Mouse (Mus musculus) neural tube, embryonic 12.5 days (tissue): ENCODE results near the gene H6pd. TPM values are rescaled to one million over a fixed set of nuclear protein-coding genes. Genes with fewer than 3 reads are reported as not detected.

Experiments used
- ATAC-seq: fragments of 200-750 bp; cut with Nextera tagmentation; 2 replicates; pipeline ENCODE4 v1.8.0; 2017; ENCODE audit warnings: low read depth, mild to moderate bottlenecking, moderate TSS enrichment, moderate library complexity; ENCODE audit not compliant: low FRiP score
- H3K27ac ChIP-seq: fragments of 300-500 bp; sonication (generic); 2 replicates; pipeline ENCODE4 v1.5.1; 2016
- H3K27me3 ChIP-seq: fragments of 300-500 bp; sonication (generic); replicated peaks from 2 replicates; pipeline ENCODE4 v1.6.1; 2016; ENCODE audit warnings: mild to moderate bottlenecking
- H3K36me3 ChIP-seq: fragments of 300-500 bp; sonication (generic); 2 replicates; pipeline ENCODE4 v1.6.1; 2016; ENCODE audit warnings: mild to moderate bottlenecking
- H3K4me1 ChIP-seq: fragments of 300-500 bp; sonication (generic); 2 replicates; pipeline ENCODE4 v1.6.1; 2016
- H3K4me2 ChIP-seq: fragments of 300-500 bp; sonication (generic); replicated peaks from 2 replicates; pipeline ENCODE4 v1.6.1; 2016; ENCODE audit warnings: mild to moderate bottlenecking
- H3K4me3 ChIP-seq: fragments of 300-500 bp; sonication (generic); 2 replicates; pipeline ENCODE4 v1.5.1; 2016
- H3K9ac ChIP-seq: fragments of 300-500 bp; sonication (generic); 2 replicates; pipeline ENCODE4 v1.6.1; 2016; ENCODE audit warnings: mild to moderate bottlenecking
- H3K9me3 ChIP-seq: fragments of 300-500 bp; sonication (generic); 2 replicates; pipeline ENCODE4 v1.6.1; 2016; ENCODE audit warnings: mild to moderate bottlenecking
- WGBS: fragments of 180-500 bp; shearing (Covaris S2); methylation state at CpG from one replicate; pipeline ENCODE4 v1.1.7; 2016; 5-methylcytosine and 5-hydroxymethylcytosine counted together
- polyA plus RNA-seq: library from polyadenylated mRNA; unstranded; fragments of >200 nt; fragmentation: Nextera tagmentation; extraction: Ambion mirVana; gene quantifications from 2 replicates; pipeline ENCODE4 v1.2.1, GENCODE M21; 2016

Gene H6pd
- polyA plus RNA-seq, 1 experiment from 2014 or later = 4.0 TPM

GRCm38 (mm10) chr4:149964285-149964684, 44.5 kb downstream of the H6pd start:
- Histone ChIP-seq H3K9ac (no peak overlapping the region), H3K4me2 (no peak overlapping the region), H3K27me3 (no peaks in the 10 kb centered on the region), H3K4me3 (no peak overlapping the region), H3K27ac (no peak overlapping the region), H3K9me3 (no peaks in the 10 kb centered on the region), H3K36me3 (no peaks in the 10 kb centered on the region), H3K4me1 (no peaks in the 10 kb centered on the region)
- ATAC-seq = no peak
- WGBS = 81% methylated on average over 8 of the region's 8 CpGs

- Histone ChIP-seq H3K36me3 (no peaks in the 10 kb centered on the region), H3K9ac (no peak overlapping the region), H3K9me3 (no peaks in the 10 kb centered on the region), H3K4me2 (no peak overlapping the region), H3K27ac (no peak overlapping the region), H3K27me3 (peaks cover 15% of the 10 kb centered on the region), H3K4me3 (no peak overlapping the region), H3K4me1 (no peaks in the 10 kb centered on the region)
- ATAC-seq = no peak
- WGBS = 92% methylated on average over 7 of the region's 7 CpGs
These were observed 48.4 kb downstream of the H6pd start for GRCm38 (mm10) chr4:149960391-149960790.

GRCm38 (mm10) chr4:149959816-149960215, 49.0 kb downstream of the H6pd start:
- H3K27me3 ChIP-seq = peaks cover 15% of the 10 kb centered on the region
- H3K9me3 ChIP-seq = no peaks in the 10 kb centered on the region
- no peaks in the 10 kb centered on the region for H3K36me3 ChIP-seq
- 59% methylated on average over 10 of the region's 10 CpGs for WGBS
- no peak for ATAC-seq
- no peak overlapping the region for H3K27ac ChIP-seq
- H3K9ac ChIP-seq = no peak overlapping the region
- no peak overlapping the region for H3K4me2 ChIP-seq
- no peak overlapping the region for H3K4me3 ChIP-seq
- H3K4me1 ChIP-seq = no peaks in the 10 kb centered on the region

DNA sequence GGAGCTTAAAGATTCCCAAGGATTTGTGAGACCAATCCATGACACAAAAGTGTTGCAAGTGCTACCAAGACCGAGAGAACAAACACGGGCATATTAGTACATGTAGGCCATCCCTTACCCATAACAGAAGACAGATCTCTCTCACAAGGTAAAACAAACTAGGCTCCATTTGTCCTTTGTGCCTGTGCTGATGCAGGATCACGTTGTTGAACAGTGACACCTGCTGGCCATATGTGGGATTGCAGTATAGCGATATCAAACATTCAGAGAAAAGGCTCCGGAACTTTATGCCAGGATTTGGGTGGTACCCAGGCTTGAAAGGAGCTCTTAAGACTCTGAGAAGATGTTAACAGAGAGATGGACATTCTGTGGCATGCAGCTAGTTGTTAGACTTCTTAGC, 50.3 kb downstream of the H6pd start:
- Histone ChIP-seq H3K4me3 (no peak overlapping the region), H3K27me3 (peaks cover 15% of the 10 kb centered on the region), H3K9me3 (no peaks in the 10 kb centered on the region), H3K36me3 (no peaks in the 10 kb centered on the region), H3K27ac (no peak overlapping the region), H3K4me1 (peaks cover 8% of the 10 kb centered on the region), H3K9ac (no peak overlapping the region), H3K4me2 (no peak overlapping the region)
- 7% methylated on average over 5 of the region's 5 CpGs for WGBS
- no peak for ATAC-seq

- H3K9ac ChIP-seq = no peak overlapping the region
- H3K4me1 ChIP-seq = peaks cover 24% of the 10 kb centered on the region
- H3K4me3 ChIP-seq = no peak overlapping the region
- no peaks in the 10 kb centered on the region for H3K9me3 ChIP-seq
- no peaks in the 10 kb centered on the region for H3K36me3 ChIP-seq
- ATAC-seq = no peak
- peaks cover 15% of the 10 kb centered on the region for H3K27me3 ChIP-seq
- H3K27ac ChIP-seq = no peak overlapping the region
- 47% methylated on average over 13 of the region's 13 CpGs for WGBS
- H3K4me2 ChIP-seq = no peak overlapping the region
These were observed 52.8 kb downstream of the H6pd start for GRCm38 (mm10) chr4:149956048-149956447.

GRCm38 (mm10) chr4:149955631-149956030, 53.2 kb downstream of the H6pd start:
- Histone ChIP-seq H3K27ac (no peak overlapping the region), H3K4me3 (no peak overlapping the region), H3K4me1 (peaks cover 24% of the 10 kb centered on the region), H3K27me3 (peaks cover 15% of the 10 kb centered on the region), H3K9me3 (no peaks in the 10 kb centered on the region), H3K4me2 (peak overlapping the region; percentile 98), H3K9ac (no peak overlapping the region; the same call in 1 of the 2 replicates), H3K36me3 (no peaks in the 10 kb centered on the region)
- no peak for ATAC-seq
- WGBS = 16% methylated on average over 15 of the region's 15 CpGs

DNA sequence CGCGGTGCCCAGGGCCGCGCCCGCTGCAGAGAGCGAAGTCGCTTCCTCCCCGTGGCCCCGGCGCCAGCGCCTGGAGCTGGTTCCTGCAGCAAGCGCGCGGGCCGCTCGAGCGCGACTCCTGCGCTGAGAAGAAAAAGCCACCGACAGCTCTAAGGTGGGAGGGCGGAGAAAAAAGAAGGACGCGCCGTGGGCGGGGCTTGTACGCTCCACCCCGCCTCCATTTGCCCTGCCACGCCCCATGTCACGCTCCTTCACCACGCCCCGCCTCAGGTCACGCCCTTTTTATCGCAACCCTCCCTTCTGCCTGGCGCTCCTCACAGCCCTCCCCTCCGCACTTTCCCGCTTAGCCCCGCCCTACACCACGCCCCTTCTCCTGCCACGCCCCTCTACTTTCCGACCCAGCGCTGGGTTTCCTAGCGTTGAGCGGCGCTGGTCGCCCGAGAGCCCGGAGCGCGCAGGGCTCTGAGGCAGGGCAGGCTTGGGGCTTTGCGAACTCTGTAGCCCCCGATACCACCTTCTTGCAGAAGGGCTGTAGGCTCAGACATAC, 53.9 kb downstream of the H6pd start, which contains the start of gene Spsb1:
Gene Spsb1 (minus strand): TSS at position 151 of the 547 bp plus-strand sequence.
- Histone ChIP-seq H3K36me3 (no peaks in the 10 kb centered on the region), H3K27ac (no peak within 1 kb of the TSS; the same call in 1 of the 2 replicates), H3K27me3 (peaks cover 15% of the 10 kb centered on the region), H3K4me3 (peak within 1 kb of the TSS; percentile 72), H3K4me2 (peak within 1 kb of the TSS; percentile 98), H3K4me1 (peaks cover 30% of the 10 kb centered on the region), H3K9me3 (no peaks in the 10 kb centered on the region), H3K9ac (peak within 1 kb of the TSS; percentile 89)
- peak; percentile 85 for ATAC-seq
- under 1% methylated on average over 51 of the region's 51 CpGs for WGBS

DNA sequence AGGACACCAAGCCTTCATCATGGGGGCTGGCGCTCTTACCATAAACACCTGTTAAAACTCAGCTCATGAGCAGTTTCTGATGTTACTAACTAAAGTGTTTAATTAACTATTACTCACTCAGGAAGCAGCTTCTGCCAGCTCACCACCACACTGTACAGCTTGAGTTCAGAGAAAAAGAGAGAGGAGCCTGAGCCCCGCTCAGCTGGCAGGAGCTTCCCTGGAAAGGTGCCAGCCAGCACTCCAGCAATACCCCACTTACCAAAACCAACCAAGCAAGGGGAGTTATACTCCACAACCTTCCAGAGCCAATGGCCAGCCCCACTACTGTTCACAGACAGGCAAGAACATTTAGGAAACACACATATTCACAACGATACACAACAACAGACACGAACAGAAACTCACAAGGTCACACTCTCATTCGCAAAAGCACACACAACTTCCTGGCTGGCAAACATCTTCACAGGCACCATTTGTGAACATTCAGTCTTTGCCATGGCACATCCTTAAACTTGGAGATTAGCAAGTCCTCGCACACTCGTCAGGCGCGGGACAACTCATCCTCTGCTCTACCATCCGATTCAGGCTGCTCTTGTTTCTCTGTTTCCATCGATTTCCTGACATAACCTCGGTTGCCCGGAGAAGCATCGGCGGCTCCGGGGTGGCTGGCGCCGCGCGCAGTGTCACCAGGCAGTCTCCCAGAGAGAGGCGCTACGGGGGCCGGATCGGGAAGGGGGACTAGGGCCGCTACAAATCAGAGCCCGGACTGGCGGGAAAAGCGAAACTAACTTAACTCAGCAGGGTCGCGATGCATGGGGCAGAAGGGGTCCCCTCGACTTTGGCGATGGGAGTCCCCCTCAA, 55.0 kb downstream of the H6pd start:
- Histone ChIP-seq H3K4me1 (peaks cover 38% of the 10 kb centered on the region), H3K9ac (peak overlapping the region; percentile 89), H3K9me3 (no peaks in the 10 kb centered on the region), H3K27me3 (peaks cover 15% of the 10 kb centered on the region), H3K4me3 (peak overlapping the region; percentile 72), H3K36me3 (no peaks in the 10 kb centered on the region), H3K4me2 (peak overlapping the region; percentile 98), H3K27ac (no peak overlapping the region)
- WGBS = 6% methylated on average over 32 of the region's 32 CpGs
- ATAC-seq = 0 out of 2 replicates have a peak, but pooled peaks have one; percentile 5

- Histone ChIP-seq H3K9ac (no peak overlapping the region), H3K36me3 (no peaks in the 10 kb centered on the region), H3K4me1 (peaks cover 44% of the 10 kb centered on the region), H3K27me3 (peaks cover 12% of the 10 kb centered on the region), H3K27ac (no peak overlapping the region), H3K4me3 (no peak overlapping the region), H3K4me2 (peak overlapping the region; percentile 98; the same call in 1 of the 2 replicates), H3K9me3 (no peaks in the 10 kb centered on the region)
- WGBS = 78% methylated on average over 9 of the region's 9 CpGs
- no peak for ATAC-seq
These were observed 56.6 kb downstream of the H6pd start for GRCm38 (mm10) chr4:149952201-149952600.

DNA sequence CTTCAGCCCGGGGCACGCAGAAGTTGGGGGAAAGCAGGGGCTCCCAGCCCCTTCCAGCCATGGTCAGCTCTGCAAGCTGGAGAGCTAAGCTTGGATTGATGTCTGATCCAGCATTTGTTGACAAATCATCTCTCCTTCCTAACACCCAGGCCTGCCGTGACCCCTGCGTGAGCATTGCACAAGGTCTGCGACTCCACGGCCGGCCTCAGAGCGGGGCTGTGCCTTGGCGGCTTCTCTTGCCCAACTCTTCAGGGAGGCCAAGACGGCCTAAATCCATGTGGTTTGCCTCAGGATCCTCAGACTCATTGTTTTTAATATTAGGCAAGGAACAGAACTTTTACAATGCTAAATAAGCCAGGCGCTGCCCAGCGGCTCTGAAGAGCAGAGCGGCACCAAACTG, 57.6 kb downstream of the H6pd start:
- H3K4me2 ChIP-seq = no peak overlapping the region
- no peak overlapping the region for H3K9ac ChIP-seq
- no peaks in the 10 kb centered on the region for H3K36me3 ChIP-seq
- WGBS = 91% methylated on average over 13 of the region's 13 CpGs
- H3K27ac ChIP-seq = no peak overlapping the region
- peaks cover 4% of the 10 kb centered on the region for H3K27me3 ChIP-seq
- no peak overlapping the region for H3K4me3 ChIP-seq
- H3K4me1 ChIP-seq = peaks cover 54% of the 10 kb centered on the region
- H3K9me3 ChIP-seq = no peaks in the 10 kb centered on the region
- no peak for ATAC-seq

DNA sequence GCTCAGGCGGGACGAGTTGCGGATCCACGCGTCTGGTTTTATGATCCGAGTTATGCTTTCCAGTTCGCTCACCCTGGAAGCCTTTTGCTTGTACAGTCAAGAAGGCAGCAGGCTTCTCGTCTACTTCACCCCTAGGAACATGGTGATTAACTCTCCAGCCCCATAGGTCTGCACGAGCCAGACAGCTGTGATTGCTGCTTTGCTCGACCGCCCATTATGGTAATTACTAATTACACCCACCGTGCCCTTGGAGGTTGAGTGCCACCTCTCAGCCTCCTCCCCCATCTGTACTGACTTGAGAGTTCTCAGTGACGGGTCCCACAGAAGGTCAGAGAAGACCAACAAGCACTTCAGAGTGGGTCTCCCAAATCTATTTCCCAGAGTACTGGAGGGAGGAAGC, 59.1 kb downstream of the H6pd start:
- Histone ChIP-seq H3K4me3 (no peak overlapping the region), H3K4me1 (peaks cover 69% of the 10 kb centered on the region), H3K9ac (no peak overlapping the region), H3K4me2 (0 out of 2 replicates have a peak overlapping the region, but pooled peaks have one; percentile 1), H3K27me3 (no peaks in the 10 kb centered on the region), H3K27ac (no peak overlapping the region), H3K36me3 (no peaks in the 10 kb centered on the region), H3K9me3 (no peaks in the 10 kb centered on the region)
- WGBS = 53% methylated on average over 13 of the region's 13 CpGs
- no peak for ATAC-seq

DNA sequence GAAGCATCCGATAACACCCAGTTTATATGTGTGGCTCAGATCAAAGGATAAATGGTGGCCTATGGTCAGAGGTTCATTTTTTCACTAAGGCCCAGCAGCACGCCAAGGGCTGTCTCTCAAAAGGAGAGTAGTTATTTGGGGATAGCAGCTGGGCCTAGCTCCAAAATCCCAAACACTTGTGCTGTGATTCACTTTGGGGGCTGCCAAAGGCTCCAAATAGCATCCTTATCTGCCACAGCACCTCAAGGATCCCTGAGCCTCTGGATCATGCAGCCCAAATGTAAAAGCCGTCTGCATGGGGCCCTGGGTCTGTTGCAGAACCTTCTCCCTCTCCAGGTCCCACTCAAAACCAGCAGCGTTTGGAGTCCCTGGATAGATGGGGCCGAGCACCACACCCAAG, 60.7 kb downstream of the H6pd start:
- 86% methylated on average over 5 of the region's 5 CpGs for WGBS
- H3K9ac ChIP-seq = no peak overlapping the region
- ATAC-seq = no peak
- H3K9me3 ChIP-seq = no peaks in the 10 kb centered on the region
- no peak overlapping the region for H3K27ac ChIP-seq
- H3K4me3 ChIP-seq = no peak overlapping the region
- no peak overlapping the region for H3K4me2 ChIP-seq
- no peaks in the 10 kb centered on the region for H3K36me3 ChIP-seq
- H3K4me1 ChIP-seq = peaks cover 72% of the 10 kb centered on the region
- no peaks in the 10 kb centered on the region for H3K27me3 ChIP-seq
